Mouse (Mus musculus) adrenal gland, postnatal 14 days (tissue): Measurements from ENCODE around the gene Baz2b. TPM values are rescaled to one million over a fixed set of nuclear protein-coding genes. Genes with fewer than 3 reads are reported as not detected.

Source experiments
- DNase-seq: peaks from one replicate; pipeline ENCODE4 v3.0.0; 2021; ENCODE audit warnings: mixed read lengths
- total RNA-seq: library from RNA; stranded (reverse); gene quantifications from 2 replicates; pipeline ENCODE4 v1.2.3, GENCODE M21; 2021

Gene Baz2b
- total RNA-seq, 1 experiment from 2014 or later = 79.7 TPM

DNA sequence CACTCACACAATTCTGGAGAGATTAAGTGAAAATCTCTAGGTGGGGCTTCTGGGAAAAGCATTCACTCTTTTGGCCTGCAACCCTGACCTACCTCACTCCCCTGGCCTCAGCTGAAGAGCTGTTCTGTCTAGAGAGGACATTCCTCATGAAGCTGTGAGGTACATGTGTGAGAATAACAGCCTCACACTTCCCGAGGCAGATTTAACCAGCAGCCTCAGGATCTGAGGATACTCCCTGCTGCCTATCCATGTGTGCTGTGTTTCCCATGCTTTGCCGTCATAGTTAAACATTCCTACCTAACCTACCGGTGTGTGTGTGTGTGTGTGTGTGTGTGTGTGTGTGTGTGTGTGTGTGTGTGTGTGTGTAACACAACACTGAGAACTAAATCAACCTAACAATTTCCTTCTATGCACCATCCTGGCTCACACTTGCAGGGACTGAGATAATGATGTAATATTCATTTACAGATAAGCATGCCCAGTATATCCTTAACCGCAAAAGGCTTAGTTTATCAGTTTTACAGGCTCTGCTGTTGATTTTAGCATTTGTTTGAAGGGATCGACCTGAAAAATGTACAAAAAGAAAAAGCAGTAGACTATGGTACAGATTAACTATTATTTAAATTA, 206.5 kb downstream of the Baz2b start:
- no peak for DNase-seq

DNA sequence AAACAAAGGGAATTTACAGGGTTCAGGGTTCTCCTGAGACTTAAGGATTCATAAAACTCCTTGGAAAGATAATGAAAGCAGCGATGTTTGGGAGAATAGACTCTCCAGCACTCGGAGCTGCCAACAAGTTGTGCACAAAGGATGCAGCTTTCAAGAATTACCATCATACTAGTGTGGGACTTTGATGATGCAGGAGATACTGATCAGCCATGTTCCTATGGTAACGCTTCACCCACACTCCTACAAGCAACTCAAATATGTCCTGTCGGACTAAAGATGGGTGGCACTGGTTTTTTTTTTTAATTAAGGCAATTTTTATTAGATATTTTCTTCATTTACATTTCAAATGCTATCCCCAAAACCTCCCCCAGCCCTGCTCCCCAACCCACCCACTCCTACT, 209.4 kb downstream of the Baz2b start:
- no peak for DNase-seq

DNA sequence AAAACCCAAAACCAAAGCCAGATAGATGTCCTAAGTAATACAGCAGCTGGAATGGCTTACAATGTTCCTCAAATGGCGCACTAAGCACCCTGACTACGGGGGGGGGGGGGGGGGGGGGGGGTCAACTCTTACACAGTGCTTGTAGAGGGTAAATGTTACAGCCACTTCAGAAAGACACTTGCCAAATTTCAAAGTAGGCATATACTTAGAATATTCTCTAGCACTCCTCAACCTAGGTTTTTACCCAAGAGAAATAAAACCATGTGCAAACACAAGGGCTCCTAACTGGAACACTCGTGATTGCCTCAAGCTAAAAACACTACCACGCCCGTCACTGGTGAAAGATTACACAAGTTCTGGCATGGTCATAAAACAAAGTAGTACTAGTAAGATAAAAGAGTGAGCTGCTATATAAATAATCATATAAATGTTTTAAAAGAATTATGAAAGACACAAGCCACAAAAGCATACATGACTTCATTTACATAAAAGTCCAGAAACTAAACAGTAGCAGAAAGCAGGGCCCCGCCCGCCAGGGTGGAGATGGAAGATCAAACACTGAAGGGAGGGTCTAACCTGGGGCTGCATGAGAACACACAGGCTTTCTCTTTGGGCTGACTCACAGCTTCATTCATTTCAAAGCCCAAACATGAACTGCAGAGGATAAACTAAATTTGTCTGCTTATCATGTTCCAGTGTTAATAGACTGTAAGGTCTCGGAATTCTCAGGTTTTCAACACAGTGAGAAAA, 212.0 kb downstream of the Baz2b start:
- DNase-seq = no peak

DNA sequence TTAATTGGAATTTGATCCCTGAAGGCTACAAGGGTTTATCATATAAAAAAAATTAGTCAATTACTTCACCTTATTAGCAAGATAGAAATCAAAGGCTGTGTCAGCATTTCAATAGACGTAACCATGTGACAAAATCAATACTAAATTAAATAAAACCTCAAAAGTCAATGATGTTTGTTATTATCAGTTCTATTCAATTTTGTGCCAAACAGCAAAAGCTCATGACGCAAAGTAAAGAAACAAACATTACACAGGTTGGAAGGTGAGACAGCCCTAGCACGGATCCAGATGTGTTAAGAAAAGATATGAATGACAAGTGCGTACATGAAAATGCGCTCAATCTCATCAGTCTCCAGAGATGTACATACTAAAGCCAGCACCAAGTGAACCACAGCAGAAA, 212.7 kb downstream of the Baz2b start:
- no peak for DNase-seq

DNA sequence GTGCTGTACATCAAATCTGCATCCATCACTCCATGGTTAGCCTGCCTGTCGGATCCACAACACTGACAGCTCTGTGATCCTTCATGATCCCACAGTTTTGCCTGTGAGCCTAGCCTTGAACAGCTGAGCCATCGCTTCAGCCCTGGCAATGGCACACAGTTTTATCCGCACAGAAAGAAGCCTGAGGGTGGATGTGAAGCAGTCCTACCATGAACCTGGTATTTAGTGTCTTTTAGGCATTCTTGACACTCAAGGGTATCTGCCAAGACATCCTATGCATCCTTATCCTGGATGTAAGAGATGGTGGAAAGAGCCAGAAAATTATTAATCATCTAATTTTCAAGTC, 216.5 kb downstream of the Baz2b start:
- no peak for DNase-seq

DNA sequence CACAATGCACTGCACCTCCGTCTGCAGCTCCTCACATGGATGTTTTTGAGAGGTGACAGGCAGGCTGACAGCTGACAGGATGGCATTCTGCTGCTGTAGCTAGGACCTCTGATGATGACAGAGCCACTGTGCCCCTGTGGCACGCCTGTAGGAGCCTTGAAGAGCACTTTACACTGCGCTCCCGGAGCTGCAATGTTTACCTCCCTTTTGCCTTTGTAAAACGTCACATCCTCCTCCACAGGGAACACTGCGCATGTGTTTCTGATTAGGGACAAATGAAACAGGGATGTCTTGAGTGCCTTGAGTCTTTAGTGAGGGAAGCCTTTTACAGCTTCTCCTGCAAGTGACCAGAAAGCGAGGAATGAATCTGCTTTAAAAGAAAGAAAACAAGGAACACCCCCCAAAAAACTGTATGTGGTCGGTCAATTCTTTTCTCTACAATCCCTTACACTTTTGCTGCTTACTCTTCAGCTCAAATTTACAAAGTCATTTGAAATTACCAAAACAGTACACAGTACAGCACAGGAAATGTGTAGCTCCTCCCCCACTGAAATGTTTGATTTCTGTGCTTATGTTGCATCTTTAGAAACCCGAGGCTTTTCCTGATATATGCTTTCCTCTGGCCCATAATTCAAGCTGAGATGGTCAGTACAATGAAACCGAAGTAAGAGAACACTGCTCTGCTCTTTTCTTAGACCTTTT, 217.0 kb downstream of the Baz2b start:
- no peak for DNase-seq

DNA sequence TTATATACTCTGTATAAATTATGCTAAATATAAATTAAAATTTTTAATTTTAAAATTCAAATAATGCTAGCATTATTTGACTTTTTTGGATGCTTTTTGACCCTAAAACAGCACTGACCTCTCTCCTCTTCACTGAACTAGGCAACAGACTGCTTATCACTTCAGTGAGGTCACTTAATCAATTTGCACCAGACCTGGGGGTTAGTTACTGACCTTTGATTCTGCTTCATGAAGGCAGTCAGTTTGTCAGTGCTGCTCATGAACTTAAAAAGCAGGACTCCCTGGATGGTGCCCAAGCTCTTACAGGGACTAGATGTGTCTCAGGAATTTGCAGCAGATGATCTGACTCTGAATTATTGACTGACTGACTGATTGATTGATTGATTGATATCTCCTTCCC, 217.9 kb downstream of the Baz2b start:
- DNase-seq = no peak

DNA sequence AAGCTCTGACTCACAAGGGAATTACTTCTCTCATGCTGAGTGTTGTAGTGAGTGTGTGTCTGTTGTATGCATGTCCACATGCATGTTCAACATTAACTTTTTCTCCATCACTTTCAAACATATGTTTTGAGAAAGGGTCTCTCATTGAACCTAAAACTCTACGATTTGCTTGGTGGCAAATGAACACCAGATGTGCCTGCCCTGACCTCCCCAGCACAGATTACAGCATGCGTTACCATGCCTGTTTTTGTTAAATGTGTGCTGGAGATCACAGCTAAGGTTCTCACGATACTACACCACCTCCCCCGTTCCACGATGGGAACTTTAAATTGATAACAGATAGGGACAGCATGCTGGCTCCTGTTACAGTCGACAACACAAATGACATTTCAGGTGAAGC, 222.1 kb downstream of the Baz2b start:
- no peak for DNase-seq

DNA sequence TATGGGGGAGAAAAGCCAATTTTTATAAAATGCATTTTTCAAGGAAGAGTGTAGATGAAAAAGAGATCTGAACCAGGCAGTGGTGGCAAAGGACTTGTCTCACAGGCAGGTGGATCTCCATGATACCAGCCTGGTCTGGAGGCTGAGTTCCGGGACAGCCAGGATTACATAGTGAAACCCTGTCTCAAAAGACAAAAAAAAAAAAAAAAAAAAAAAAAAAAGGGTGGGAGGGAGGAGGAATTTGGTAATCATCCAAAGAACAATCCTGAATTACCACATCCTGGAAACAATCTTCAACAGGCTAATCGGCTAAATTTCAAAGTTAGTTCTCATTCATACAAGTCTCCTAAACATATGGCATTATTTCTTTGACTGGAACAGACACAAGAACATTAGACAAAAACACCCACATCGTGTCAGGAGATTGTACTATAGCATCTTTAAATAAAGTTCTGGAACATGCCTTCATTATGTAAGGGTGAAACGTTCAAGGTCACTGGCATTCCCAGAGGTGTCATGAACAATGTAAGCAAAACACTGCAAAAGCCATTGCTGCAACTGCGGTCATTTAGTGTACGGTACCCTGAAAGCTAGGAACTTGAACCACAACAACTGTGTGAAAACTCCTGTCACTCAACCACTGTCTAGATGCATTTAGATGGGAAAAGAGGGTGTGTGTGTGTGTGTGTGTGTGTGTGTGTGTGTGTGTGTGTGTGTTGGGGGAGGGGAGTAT, 230.0 kb downstream of the Baz2b start:
- DNase-seq = no peak

DNA sequence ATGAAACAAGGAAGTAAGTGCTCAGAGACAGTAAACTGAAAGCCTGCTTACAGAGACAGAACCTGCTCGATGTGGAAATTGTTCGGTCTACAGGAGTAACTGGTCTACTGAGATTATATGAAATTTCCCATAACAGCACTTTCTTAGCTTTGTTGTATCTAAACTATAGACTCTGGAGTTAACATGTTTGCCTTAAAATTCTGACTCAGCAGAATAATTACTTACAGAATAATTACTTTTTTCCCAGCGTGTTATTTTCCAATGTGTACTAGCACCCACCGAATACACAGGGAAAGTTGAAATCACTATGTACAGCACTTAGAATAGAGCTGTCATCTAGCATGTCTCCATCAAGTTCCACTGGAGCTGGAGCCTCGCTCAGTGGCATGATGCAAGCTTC, 233.0 kb downstream of the Baz2b start:
- no peak for DNase-seq

DNA sequence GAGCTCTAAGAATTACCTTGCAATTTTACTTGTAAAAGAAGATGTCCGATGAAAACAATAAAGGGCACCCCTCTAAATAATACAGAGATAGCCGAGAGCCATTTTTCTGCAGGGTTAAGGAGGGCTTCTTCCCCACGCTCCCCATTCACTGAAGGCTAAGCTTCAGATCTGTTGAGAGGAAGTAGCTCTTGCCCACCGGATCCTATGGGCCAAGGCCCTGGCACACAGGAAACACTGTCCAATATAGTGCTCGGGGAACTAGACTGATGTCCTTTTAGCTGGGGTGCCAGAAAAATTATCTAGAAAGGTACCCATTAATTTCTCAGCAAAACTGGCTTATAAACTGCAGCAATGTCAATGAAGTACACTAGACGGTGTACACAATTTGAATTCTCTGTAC, 233.9 kb downstream of the Baz2b start:
- no peak for DNase-seq

DNA sequence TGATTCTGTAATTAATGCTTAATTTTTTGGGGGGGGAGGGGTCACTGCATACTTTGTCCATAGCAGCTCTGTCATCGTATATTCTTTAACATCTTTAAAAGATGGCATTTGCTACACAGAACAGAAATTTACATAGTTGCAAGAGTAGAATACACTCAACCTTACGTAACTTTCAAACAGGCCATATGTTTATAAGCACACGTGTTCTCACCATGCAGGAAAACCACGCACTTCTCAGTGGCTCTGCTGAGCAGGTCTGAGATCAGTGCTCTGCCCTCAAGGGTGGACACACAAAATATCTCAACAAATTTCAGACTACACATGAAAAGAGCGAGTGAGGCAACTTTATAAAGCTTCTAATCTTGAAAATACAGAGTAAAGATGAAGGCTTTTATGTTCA, 235.7 kb downstream of the Baz2b start:
- no peak for DNase-seq

DNA sequence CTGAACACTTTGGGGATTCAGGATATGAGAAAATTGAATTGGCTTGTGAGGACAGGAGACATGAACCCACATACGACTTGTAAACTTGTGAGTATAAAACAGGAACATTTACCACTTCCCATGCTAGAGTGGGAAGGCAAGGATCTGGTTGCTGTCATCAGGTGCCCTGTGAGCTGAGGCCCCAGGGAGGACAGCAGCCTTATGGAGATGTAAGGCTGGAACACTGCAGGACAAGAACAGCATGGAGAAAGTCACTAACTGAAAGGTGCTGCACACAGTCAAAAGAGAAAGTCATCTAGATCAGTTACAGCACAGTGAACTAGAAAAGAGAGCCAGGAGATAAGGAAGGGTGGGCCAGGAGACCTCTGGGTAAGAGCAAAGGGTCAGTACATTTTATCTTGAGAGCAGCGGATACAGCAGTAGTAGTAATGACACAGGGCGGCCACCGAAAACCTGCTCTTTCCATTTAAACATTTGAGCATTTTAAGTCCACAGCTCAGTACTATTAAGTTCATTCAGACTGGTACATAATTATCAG, 236.5 kb downstream of the Baz2b start:
- DNase-seq = no peak

DNA sequence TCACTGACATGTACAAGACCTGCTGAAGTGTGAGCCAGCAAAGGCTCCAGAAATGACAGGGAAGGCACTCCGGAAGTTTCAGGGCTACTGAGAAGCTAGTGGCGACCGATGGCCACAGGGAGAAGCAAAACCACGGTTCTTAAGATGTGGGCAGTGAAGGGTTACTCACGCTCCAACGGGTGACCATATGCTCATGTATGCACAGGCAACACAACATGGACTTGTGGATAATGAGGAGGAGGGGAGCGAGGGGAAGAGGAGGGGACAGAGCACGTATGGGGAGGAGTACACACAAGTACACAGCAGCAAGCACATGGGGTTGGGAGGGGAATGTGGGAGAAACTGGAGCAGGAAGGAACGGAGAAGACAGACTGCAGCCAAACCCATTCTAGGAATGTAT, 239.1 kb downstream of the Baz2b start:
- no peak for DNase-seq

DNA sequence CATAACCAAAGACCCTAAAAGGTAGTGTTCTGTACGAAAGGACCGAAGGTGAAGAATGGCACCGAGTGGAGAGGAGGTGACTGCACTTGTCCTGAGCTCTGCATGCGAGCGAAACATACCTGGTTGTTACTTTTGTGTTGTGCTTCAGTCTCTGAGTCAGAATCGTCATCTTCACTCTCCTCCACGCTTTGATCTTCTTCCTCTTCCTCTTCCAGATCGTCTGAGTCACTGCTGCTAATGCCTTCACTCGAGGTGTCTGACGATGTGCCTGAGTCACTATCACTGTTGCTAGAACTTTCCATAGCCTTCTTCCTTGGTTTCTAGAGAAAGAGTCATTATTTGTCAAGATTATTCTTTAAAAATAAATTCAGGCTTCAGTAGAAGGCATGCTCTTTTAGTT, 240.5 kb downstream of the Baz2b start:
- no peak for DNase-seq

DNA sequence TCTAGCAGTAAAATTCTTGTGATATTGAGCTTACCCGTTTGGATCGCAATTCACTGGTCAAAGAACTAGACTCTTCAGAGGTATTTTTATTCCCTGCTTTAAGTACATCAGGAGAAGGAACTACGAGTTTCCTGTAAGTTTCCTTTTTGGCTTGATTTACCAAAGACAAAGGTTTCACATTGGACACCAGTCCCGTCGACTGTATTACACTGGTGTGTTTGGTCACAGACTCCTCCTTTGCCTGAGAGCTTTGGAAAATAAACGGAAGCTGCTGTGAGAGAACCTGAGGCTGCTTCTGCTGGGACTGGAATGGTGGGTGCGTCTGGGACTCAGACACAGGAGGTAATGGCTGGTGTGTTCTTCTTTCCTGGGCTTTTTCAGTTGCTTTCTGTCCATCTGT, 241.0 kb downstream of the Baz2b start:
- no peak for DNase-seq

DNA sequence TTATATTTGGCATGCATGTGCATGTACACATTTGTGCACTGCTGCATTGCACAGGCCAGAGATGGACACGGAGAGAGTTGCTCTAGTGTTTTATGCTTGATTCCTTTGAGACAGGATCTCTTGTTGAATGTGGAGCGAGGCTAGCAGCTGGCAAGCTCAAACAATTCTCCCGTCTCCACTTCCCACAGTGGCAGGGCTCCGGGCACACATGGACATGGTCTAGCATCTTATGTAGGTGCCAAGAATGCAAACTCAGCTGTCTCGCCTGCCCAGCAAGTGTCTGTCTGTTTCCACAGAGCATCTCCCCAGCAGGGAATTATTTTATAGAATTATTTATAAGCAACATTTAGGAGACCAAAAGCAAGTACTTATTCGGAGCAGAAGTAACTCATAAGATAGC, 243.2 kb downstream of the Baz2b start:
- no peak for DNase-seq

DNA sequence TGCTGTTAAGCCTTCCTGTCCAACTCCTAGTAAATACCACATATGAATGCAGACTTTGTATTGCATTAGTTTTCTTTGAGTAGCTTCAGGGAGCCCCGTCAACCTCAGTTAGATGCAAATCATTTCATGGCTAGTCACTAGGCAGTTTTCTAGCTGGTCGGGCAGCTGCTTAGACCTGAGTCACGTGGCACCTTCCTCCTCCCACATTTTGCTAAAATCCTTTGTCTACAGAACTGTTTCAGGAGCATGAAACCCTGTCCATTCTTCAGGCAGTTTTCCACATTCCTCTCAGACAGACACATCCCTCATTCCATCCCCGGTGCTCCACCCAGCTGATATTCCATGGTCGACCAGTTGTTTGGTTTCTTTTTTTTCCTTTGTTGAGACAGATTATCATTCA, 246.6 kb downstream of the Baz2b start:
- DNase-seq = no peak

DNA sequence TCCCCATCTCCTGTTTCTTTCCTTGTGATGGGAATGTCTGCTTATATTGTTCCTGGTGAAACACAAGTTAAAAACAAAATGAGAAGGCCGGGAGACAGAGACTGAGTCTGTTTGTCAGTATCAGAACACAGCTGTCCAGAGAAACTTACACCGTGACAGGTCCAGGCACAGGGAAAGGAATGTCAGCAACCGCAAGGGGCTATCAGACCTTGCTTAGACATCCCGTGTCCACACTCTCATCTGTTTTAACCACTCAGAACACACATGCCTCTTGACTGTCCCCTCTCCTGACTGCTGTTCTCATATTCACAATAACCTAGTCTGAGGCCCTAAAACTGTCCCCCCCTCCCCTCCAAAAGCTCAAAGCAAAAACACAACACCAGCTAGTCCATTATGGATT, 247.1 kb downstream of the Baz2b start:
- no peak for DNase-seq

DNA sequence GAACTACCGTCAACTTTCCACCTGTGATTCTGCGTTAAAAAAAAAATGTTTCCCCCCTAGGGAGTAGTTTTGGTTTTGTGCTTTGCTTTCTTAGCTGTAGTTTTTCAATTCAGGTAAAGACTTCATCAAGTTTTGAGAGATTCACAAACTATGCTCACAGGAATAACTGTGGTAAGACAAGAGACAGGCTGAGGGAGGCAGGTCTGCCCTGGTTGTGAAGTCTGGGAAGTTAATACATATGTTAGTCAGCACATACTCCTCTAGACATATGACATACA, 249.2 kb downstream of the Baz2b start:
- no peak for DNase-seq

DNA sequence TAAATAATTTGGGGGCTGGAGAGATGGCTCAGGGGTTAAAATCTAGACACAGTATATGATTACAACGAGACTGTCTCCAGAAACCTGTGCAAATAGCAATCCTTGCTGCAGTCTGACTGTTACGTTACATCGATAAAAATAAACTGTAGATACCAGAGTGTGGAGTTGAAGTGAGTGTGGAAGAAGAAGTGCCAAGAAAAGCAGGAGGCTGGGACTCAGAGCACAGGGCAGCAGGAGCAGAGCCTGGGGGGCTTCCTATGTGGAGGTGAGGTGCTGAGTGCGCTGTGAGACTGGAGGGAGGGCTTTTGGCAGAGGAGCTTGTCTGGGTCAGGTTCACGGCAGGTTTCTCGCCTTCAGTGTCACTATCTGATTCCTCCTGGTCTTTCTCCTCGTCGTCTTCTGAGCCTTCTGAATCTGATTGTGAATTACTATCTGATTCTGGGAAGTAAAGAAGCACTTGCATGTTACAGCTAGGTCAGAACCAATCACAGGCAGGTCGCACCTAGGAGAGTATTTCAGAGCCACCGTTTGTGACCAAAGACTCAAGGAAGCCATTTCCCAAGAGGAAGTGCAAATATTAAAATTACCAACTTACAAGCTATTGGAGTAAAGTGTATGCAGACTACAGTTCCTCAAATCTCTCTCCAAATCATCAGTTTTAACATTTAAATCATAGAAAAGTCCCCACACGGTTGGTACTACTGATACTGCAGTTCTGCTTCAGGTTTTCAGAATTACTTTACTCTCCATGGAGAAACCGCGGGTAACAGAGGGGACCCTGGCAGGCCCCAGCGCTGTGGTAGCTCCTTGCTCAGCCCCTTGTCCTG, 249.8 kb downstream of the Baz2b start:
- no peak for DNase-seq

DNA sequence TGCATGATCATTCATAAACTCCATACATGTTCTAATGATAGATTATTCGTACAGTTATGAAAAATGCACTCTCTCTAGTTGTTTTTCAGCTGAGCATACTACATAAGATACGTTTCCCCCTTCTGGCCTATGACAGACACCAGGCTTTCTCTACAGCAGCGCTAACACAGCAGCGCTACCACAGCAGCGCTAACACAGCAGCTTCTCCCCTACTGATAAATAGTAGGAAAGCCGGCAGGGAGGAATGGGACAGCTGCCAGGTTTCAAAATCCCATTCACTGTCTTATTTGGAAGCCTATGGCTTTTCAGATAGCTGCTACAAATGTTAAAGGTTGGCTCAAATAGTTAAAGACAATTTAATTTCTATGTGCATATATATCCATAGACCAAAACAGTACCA, 251.1 kb downstream of the Baz2b start:
- DNase-seq = no peak
